Comparison of ENCODE assay signal across 7 mouse cellular contexts in the genomic region with DNA sequence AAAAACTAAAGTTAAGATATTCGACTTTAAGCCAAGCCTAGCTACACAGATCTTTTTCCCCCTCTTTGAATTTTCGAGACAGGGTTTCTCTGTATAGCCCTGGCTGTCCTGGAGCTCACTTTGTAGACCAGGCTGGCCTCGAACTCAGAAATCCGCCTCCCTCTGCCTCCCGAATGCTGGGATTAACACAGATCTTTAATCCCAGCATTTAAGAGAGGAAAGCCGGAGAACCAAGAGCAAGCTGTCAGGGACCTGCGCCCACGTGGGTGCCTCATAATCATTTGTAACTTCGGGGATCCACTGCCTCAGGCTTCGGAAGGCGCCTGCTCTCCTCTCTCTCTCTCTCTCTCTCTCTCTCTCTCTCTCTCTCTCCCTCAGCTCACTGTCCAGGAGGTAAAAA.
DNase-seq lines count a peak whose midpoint lies in the region; ATAC-seq and TF ChIP-seq lines count a peak whose summit lies in the region.
"Not testable (repeated sequence)": the region's sequence is repeated elsewhere in the genome, so short reads cannot be mapped to it uniquely, and the experiment has no call there.

No protein-coding gene starts in this region.

- peaks cover 11% of the 10 kb centered on the region; the same call in 1 of the 2 replicates for H3K9me3 ChIP-seq in forebrain, embryonic 10.5 days
- not testable (repeated sequence) for H3K9me3 ChIP-seq in heart, embryonic 15.5 days (replicated peaks); kidney, postnatal 0 days (replicated peaks; ENCODE audit: low read length); liver, embryonic 11.5 days (ENCODE audit: control insufficient read depth, low read length); liver, postnatal 0 days (ENCODE audit: low read length); stomach, embryonic 15.5 days

- not testable (repeated sequence) for ATAC-seq in heart, embryonic 15.5 days (replicated peaks; ENCODE audit: insufficient number of reproducible peaks, insufficient read depth, low FRiP score, low read depth); kidney, postnatal 0 days (replicated peaks; ENCODE audit: low FRiP score, low read depth); liver, embryonic 11.5 days (replicated peaks; ENCODE audit: low FRiP score); liver, postnatal 0 days; stomach, embryonic 15.5 days (ENCODE audit: insufficient read depth, low FRiP score, low read depth)

- not testable (repeated sequence) for H3K4me3 ChIP-seq in forebrain, embryonic 10.5 days; heart, embryonic 15.5 days; kidney, adult 2 months (ENCODE audit: insufficient read depth, low read depth, low read length); kidney, postnatal 0 days (replicated peaks; ENCODE audit: low read depth, low read length); liver, embryonic 11.5 days (ENCODE audit: low read depth, low read length); liver, postnatal 0 days (ENCODE audit: low read depth, low read length); stomach, embryonic 15.5 days (replicated peaks)

- H3K4me1 ChIP-seq in forebrain, embryonic 10.5 days = peaks cover 26% of the 10 kb centered on the region
- H3K4me1 ChIP-seq in heart, embryonic 15.5 days (replicated peaks) = peaks cover 25% of the 10 kb centered on the region
- H3K4me1 ChIP-seq in kidney, adult 2 months (ENCODE audit: control insufficient read depth, insufficient read depth, low read length) = peaks cover 18% of the 10 kb centered on the region; the same call in 1 of the 2 replicates
- H3K4me1 ChIP-seq in kidney, postnatal 0 days (replicated peaks; ENCODE audit: insufficient read depth, low read length) = not testable (repeated sequence)
- peaks cover 12% of the 10 kb centered on the region for H3K4me1 ChIP-seq in liver, embryonic 11.5 days (replicated peaks; ENCODE audit: control insufficient read depth, insufficient read depth, low read length)
- peaks cover 11% of the 10 kb centered on the region for H3K4me1 ChIP-seq in liver, postnatal 0 days (ENCODE audit: insufficient read depth)
- H3K4me1 ChIP-seq in stomach, embryonic 15.5 days = peaks cover 18% of the 10 kb centered on the region

- not testable (repeated sequence) for TF ChIP-seq POLR2A in kidney, adult 2 months (IDR thresholded peaks at IDR 0.05; ENCODE audit: low read depth, low read length)

- not testable (repeated sequence) for H3K9ac ChIP-seq in heart, embryonic 15.5 days; kidney, postnatal 0 days (ENCODE audit: low read depth, low read length); liver, postnatal 0 days (replicated peaks); stomach, embryonic 15.5 days
- peak overlapping the region; percentile 54; the same call in 1 of the 2 replicates for H3K9ac ChIP-seq in liver, embryonic 11.5 days (ENCODE audit: low read depth, low read length)

- not testable (repeated sequence) for TF ChIP-seq EP300 in liver, postnatal 0 days (IDR thresholded peaks at IDR 0.05; ENCODE audit: low read depth)

- TF ChIP-seq CTCF in kidney, adult 2 months (conservative IDR thresholded peaks at IDR 0.05; ENCODE audit: insufficient read depth, insufficient read length, low read depth, low read length); kidney, postnatal 0 days (IDR thresholded peaks at IDR 0.05; ENCODE audit: low read depth); liver, postnatal 0 days (IDR thresholded peaks at IDR 0.05; ENCODE audit: low read depth): not testable (repeated sequence)

- not testable (repeated sequence) for DNase-seq in forebrain, embryonic 10.5 days (ENCODE audit: extremely low spot score, low spot score); kidney, postnatal 0 days (ENCODE audit: low spot score); liver, embryonic 11.5 days (ENCODE audit: low spot score); liver, postnatal 0 days
- DNase-seq in kidney, adult 2 months = peak; percentile 38

- not testable (repeated sequence) for H3K36me3 ChIP-seq in forebrain, embryonic 10.5 days (replicated peaks); heart, embryonic 15.5 days; kidney, adult 2 months (ENCODE audit: control insufficient read depth, insufficient read depth, low read length); kidney, postnatal 0 days (ENCODE audit: insufficient read depth, low read length); liver, embryonic 11.5 days (ENCODE audit: control insufficient read depth, insufficient read depth, low read length); liver, postnatal 0 days (replicated peaks; ENCODE audit: insufficient read depth, low read length); stomach, embryonic 15.5 days

- H3K27ac ChIP-seq in forebrain, embryonic 10.5 days = peak overlapping the region; percentile 74; the same call in 1 of the 2 replicates
- not testable (repeated sequence) for H3K27ac ChIP-seq in heart, embryonic 15.5 days; liver, embryonic 11.5 days (ENCODE audit: low read depth, low read length); liver, postnatal 0 days (ENCODE audit: low read depth); stomach, embryonic 15.5 days
- H3K27ac ChIP-seq in kidney, adult 2 months (ENCODE audit: insufficient read depth, low read depth, low read length) = peak overlapping the region; percentile 86; the same call in 1 of the 2 replicates
- H3K27ac ChIP-seq in kidney, postnatal 0 days = peak overlapping the region; percentile 84

- 74% methylated on average over 11 of the region's 11 CpGs for WGBS in forebrain, embryonic 10.5 days
- 78% methylated on average over 11 of the region's 11 CpGs for WGBS in heart, embryonic 15.5 days
- WGBS in kidney, adult 2 months = 49% methylated on average over 11 of the region's 11 CpGs
- WGBS in kidney, postnatal 0 days = 60% methylated on average over 11 of the region's 11 CpGs
- WGBS in liver, embryonic 11.5 days = 71% methylated on average over 11 of the region's 11 CpGs
- 70% methylated on average over 11 of the region's 11 CpGs for WGBS in liver, postnatal 0 days (ENCODE audit: insufficient replicate concordance)
- 72% methylated on average over 11 of the region's 11 CpGs for WGBS in stomach, embryonic 15.5 days

- peak overlapping the region; percentile 79 for H3K4me2 ChIP-seq in heart, embryonic 15.5 days
- 0 out of 2 replicates have a peak overlapping the region, but pooled peaks have one; percentile 55 for H3K4me2 ChIP-seq in kidney, postnatal 0 days (ENCODE audit: low read length)
- H3K4me2 ChIP-seq in liver, embryonic 11.5 days = peak overlapping the region; percentile 62
- H3K4me2 ChIP-seq in liver, postnatal 0 days (ENCODE audit: low read depth, low read length) = peak overlapping the region; percentile 69; the same call in 1 of the 2 replicates
- H3K4me2 ChIP-seq in stomach, embryonic 15.5 days = peak overlapping the region; percentile 60; the same call in 1 of the 2 replicates

- H3K27me3 ChIP-seq in forebrain, embryonic 10.5 days (ENCODE audit: poor library complexity, severe bottlenecking) = peaks cover 38% of the 10 kb centered on the region
- H3K27me3 ChIP-seq in heart, embryonic 15.5 days = peaks cover 11% of the 10 kb centered on the region
- not testable (repeated sequence) for H3K27me3 ChIP-seq in kidney, adult 2 months (replicated peaks; ENCODE audit: control insufficient read depth, insufficient read depth, low read length); kidney, postnatal 0 days (ENCODE audit: insufficient read depth, low read length); liver, embryonic 11.5 days (replicated peaks; ENCODE audit: control insufficient read depth, insufficient read depth, low read length); liver, postnatal 0 days (ENCODE audit: insufficient read depth, low read length); stomach, embryonic 15.5 days (replicated peaks)
